Mouse (Mus musculus) bone marrow, adult 2 months (tissue): ENCODE results near the gene Ascc2.

Experiments used
- CTCF ChIP-seq: fragments of 200-500 bp; IDR thresholded peaks from 2 replicates; pipeline ENCODE4 v1.5.1; 2011; ENCODE audit warnings: low read length, control low read depth; ENCODE audit not compliant: control insufficient read depth, insufficient read depth
- POLR2A ChIP-seq: fragments of 200-500 bp; IDR thresholded peaks from 2 replicates; pipeline ENCODE4 v1.6.1; 2011; ENCODE audit warnings: low read depth, mild to moderate bottlenecking, control low read depth, low read length, borderline replicate concordance; ENCODE audit not compliant: control insufficient read depth

- TF ChIP-seq CTCF (no peak), POLR2A (no peak)
These were observed 9.9 kb upstream of the Ascc2 start for GRCm38 (mm10) chr11:4627636-4628035.
